Mouse (Mus musculus): ENCODE data around the gene Amhr2. TPM values are rescaled to one million over a fixed set of nuclear protein-coding genes. Genes with fewer than 3 reads are reported as not detected.
A peak's percentile ranks its signal among the peaks of the same experiment; 100 is the strongest.

The Amhr2 gene
- 0.37 TPM in 1 of 2 replicates, not detected in the other for polyA plus RNA-seq (2012; ENCODE audit: insufficient read depth, low replicate concordance)

DNA sequence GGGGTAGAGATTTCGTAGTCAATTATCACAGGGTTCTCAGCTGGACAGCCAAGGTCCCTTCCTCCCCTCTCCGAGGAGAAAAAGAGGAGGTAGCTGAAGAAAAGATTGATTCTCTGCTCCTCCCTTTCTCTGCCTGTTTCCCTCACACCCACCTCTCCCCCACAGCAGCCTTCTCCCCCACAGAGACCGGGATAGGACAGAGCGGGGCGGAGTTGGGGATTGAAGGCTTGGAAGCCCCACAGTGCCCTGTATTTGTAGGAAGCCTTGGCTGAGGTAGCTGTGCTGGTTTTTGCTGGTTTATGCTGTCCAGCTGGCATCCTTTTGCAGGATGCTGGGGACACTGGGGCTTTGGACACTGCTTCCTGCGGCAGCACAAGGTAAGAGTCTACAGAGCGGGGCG is at the start of gene Amhr2:
Gene Amhr2, plus strand, starts transcription at position 222 of the 400 bp plus-strand sequence.
- TF ChIP-seq FLI1 (IDR thresholded peaks at IDR 0.05; ENCODE audit: low read length), result no peak
- TF ChIP-seq GATA1 (IDR thresholded peaks at IDR 0.05; ENCODE audit: borderline replicate concordance, low read length), result no peak
- Histone ChIP-seq H3K4me3 (replicated peaks) (no peak within 1 kb of the TSS), H3K9me3 (no peaks in the 10 kb centered on the region), H3K36me3 (replicated peaks; ENCODE audit: low read length) (no peaks in the 10 kb centered on the region), H3K27me3 (replicated peaks) (peaks cover 16% of the 10 kb centered on the region), H3K4me1 (peaks cover 26% of the 10 kb centered on the region)

DNA sequence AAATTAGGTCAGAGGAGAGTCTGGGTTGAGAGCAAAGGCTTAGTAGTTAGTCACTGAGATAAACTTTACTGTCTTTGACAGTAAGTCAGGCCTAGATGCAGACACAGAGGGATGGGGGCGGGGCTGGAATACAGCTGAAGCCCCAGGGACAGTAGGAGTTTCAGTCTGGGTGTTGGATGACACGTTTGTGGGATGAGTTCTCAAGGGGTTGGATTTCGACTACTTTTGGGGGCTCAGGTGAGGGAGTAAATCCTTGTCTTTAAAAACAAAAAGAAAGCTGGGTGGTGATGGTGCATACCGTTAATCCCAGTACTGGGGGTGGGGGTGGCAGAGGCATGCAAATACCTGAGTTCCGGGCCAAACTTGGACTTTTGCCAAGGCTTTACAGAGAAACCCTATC is 46.5 kb upstream of the Amhr2 start:
- TF ChIP-seq GATA1 (IDR thresholded peaks at IDR 0.05; ENCODE audit: borderline replicate concordance, low read length) (no peak), FLI1 (IDR thresholded peaks at IDR 0.05; ENCODE audit: low read length) (no peak)
- Histone ChIP-seq H3K4me3 (replicated peaks) (peak overlapping the region; percentile 59), H3K4me1 (peaks cover 75% of the 10 kb centered on the region), H3K36me3 (replicated peaks; ENCODE audit: low read length) (no peaks in the 10 kb centered on the region), H3K9me3 (no peaks in the 10 kb centered on the region), H3K27me3 (replicated peaks) (no peaks in the 10 kb centered on the region)

DNA sequence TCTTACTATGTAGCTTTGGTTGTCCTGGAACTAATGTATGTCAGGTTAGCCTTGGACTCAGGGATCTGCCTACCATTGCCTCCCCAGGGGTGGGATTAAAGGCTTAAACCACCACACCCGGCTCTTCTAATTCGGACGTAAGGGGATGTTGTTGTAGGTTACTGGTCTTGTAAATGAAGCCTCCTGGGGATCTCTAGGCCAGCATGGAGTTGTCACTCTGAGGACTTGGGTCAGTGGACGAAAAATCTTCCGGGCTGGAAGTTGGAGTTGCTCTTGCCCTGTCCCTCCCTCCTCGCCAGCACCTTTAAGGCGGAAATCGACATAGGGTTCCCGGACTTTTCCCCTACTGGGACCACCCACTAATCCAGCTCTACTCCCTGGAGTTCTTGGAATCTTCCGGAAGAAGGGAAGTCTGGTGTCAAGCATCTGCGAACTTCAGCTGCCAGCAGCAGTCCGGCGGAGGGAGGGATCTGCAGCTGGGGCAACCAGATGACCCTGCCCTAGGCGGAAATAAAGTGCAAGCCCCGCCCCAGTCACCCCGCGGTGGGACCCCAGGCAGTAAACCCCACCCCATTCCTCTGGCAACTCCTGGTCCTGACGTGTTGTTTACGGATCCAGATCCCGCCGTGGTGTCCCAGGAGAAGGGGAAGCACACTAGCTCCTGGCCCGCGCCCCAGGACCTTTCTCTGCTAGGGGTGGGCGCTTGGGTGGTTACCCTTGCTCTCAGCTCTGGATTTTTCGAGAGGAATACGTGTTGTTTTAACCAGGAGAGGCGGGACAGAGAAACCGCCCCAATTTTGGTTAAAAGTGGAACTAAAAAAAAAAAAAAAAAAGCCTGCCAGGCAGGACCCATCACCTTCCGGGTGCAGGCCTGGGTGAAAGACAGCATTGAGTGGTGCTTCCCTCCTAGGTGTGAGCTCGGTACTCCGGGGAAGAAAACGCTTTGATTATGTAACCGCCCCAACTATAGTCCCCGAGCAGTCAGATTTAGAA is 45.6 kb upstream of the Amhr2 start:
- H3K36me3 ChIP-seq (replicated peaks; ENCODE audit: low read length), result no peaks in the 10 kb centered on the region
- peak overlapping the region; percentile 91 for H3K4me3 ChIP-seq (replicated peaks)
- H3K27me3 ChIP-seq (replicated peaks), result no peaks in the 10 kb centered on the region
- TF ChIP-seq FLI1 (IDR thresholded peaks at IDR 0.05; ENCODE audit: low read length) (no peak), GATA1 (IDR thresholded peaks at IDR 0.05; ENCODE audit: borderline replicate concordance, low read length) (no peak)
- H3K4me1 ChIP-seq, result peaks cover 71% of the 10 kb centered on the region
- no peaks in the 10 kb centered on the region for H3K9me3 ChIP-seq

DNA sequence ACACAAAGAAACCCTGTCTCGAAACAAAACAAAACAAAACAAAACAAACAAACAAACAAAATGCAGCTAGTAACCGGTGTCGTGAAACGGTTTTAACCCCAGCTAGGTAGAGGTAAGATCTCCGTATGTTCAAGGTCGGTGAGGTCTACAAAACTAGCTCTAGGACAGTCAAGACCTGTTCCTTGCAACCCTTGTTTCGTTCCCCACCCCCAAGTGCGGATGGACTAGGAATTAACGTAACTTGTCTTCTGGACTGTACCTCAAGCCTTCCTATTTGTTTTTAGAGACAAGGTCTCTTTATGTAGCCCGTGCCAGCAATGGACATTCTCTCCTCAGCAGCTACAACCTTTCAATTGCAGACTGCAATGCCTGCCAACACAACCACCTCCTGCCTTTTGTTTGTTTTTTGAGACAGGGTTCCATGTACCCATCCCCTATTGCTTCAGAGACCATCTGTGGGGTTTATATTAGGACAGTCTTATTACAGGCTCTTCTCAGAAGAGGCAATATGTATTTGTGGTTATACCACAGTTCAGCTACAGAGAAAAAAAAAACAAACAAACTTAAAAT is 44.6 kb upstream of the Amhr2 start:
- H3K27me3 ChIP-seq (replicated peaks), result no peaks in the 10 kb centered on the region
- H3K36me3 ChIP-seq (replicated peaks; ENCODE audit: low read length), result no peaks in the 10 kb centered on the region
- TF ChIP-seq FLI1 (IDR thresholded peaks at IDR 0.05; ENCODE audit: low read length) (no peak), GATA1 (IDR thresholded peaks at IDR 0.05; ENCODE audit: borderline replicate concordance, low read length) (no peak)
- H3K4me3 ChIP-seq (replicated peaks), result peak overlapping the region; percentile 78
- peaks cover 64% of the 10 kb centered on the region for H3K4me1 ChIP-seq
- no peaks in the 10 kb centered on the region for H3K9me3 ChIP-seq

DNA sequence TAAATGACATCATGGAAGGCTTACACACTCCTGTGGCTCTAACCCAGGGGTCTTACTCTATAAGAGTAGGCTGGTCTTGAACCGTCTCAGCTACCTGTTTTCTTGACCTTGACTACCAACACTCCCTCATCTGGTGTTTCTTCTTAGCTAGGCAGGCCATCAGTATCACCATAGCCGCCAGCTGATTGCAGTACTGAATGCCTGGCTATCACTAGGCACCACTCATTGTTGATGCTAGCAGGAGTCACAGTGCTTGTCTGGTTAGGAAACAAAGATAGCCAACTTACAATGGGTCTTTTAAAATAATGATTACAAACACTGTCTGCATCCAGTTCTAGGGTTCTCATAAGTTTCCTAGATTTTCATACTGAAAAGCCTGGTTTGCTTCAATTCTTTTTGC is 43.9 kb upstream of the Amhr2 start:
- H3K4me1 ChIP-seq, result peaks cover 57% of the 10 kb centered on the region
- H3K9me3 ChIP-seq, result no peaks in the 10 kb centered on the region
- H3K36me3 ChIP-seq (replicated peaks; ENCODE audit: low read length), result no peaks in the 10 kb centered on the region
- peak overlapping the region; percentile 44 for H3K4me3 ChIP-seq (replicated peaks)
- H3K27me3 ChIP-seq (replicated peaks), result no peaks in the 10 kb centered on the region
- TF ChIP-seq FLI1 (IDR thresholded peaks at IDR 0.05; ENCODE audit: low read length), result no peak
- no peak for TF ChIP-seq GATA1 (IDR thresholded peaks at IDR 0.05; ENCODE audit: borderline replicate concordance, low read length)

DNA sequence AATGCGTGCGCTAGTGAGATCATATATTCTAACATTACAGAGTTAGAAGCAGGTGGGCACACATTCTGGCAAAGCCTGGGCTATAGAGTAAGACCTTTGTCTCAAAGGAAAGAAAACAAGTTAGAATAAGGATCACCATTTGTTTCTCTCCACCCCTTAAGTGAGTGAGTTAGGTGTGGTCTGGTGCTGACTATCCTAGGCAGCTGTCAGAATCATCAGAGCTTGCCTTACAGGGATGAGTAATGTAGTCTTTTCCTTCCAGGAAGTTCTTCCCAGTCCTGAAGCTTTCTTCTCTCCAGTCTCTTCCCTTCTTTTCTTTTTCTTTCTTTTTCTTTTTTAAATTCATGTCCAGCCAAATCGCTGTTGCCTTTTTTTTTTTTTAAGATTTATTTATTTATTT is 43.0 kb upstream of the Amhr2 start:
- Histone ChIP-seq H3K4me1 (peaks cover 56% of the 10 kb centered on the region), H3K9me3 (no peaks in the 10 kb centered on the region), H3K36me3 (replicated peaks; ENCODE audit: low read length) (peaks cover 2% of the 10 kb centered on the region), H3K27me3 (replicated peaks) (no peaks in the 10 kb centered on the region), H3K4me3 (replicated peaks) (no peak overlapping the region)
- TF ChIP-seq FLI1 (IDR thresholded peaks at IDR 0.05; ENCODE audit: low read length) (no peak), GATA1 (IDR thresholded peaks at IDR 0.05; ENCODE audit: borderline replicate concordance, low read length) (no peak)

DNA sequence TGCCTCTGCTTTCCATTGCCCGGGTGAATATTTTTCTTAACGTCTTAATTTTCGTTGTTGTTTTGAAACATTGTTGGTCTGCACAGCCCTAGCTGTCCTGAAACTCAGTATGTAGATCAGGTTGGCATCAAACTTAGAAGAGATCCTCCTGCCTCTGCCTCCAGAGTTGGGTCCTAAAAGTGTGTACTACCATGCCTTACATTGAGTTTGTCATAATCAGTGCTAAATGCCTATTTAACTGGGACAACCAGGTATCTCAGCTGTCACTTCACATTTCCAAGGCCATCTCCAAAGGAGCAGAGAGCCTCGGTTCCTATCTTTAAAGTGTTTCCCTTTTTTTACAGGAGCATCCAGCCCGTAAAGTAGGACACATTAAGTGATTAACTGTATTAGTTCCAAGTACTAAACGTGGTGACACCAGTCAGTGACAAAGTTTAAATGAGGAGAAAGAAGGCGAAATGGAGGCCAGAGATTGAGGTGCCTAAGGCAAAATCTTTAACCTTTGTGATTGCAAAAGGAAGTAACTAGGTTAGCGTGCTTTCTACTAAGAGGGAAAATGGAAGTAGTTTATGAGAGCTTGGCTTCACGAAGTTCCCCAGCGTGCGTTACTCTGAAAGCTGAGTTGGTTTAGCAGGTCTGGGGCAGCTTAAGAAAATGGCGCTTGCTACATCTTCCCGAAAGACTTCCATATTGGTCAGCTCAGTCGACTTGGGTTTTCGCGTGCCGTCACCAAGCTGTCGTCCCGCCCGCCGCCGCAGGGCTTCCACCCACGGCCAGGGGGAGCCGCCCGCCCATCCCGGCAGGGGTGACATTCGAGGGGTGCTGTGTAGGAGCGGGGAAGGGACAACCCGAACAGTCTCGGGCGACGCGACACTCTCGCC is 40.3 kb upstream of the Amhr2 start:
- no peak for TF ChIP-seq FLI1 (IDR thresholded peaks at IDR 0.05; ENCODE audit: low read length)
- no peak for TF ChIP-seq GATA1 (IDR thresholded peaks at IDR 0.05; ENCODE audit: borderline replicate concordance, low read length)
- peaks cover 64% of the 10 kb centered on the region for H3K4me1 ChIP-seq
- no peaks in the 10 kb centered on the region for H3K9me3 ChIP-seq
- peaks cover 28% of the 10 kb centered on the region for H3K36me3 ChIP-seq (replicated peaks; ENCODE audit: low read length)
- H3K27me3 ChIP-seq (replicated peaks), result no peaks in the 10 kb centered on the region
- H3K4me3 ChIP-seq (replicated peaks), result peak overlapping the region; percentile 96

DNA sequence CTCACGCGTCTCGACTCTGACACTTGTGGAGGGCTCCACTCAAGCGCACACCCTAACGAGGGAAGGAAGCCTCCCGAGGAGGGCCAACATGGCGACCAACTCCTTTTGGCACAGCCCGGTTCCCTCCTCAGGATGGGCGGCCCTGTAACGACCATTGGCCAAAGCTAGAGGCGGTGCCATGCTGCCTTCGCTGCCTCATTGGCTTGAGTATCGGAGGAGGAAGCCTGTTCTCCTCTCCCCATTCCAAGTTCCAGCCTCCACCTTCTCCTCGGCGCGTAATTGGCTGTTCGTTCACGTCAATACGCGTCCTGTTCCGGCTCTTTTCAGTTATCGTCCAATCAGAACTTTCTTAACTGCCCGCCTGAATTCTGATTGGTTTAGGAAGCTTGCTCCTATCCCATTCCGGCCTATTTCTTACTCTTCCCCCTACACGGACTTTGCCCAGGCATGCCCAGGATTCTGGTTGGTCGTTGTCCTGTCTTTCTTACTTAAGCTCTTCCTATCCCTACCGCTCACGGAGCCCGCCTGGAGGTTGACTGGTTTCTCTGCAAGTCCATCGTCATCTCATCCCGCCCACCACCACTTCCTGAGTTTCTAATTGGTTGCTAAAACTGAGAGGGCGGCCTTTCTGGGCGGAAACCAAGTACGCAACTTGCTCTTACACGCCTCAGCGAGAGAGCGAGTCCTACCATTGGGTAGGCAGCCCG is 39.5 kb upstream of the Amhr2 start, which contains the start of gene Sp1:
Gene Sp1, plus strand, starts transcription at position 655 of the 707 bp plus-strand sequence.
- Histone ChIP-seq H3K36me3 (replicated peaks; ENCODE audit: low read length) (peaks cover 36% of the 10 kb centered on the region), H3K4me3 (replicated peaks) (peak within 1 kb of the TSS; percentile 96), H3K9me3 (no peaks in the 10 kb centered on the region), H3K27me3 (replicated peaks) (no peaks in the 10 kb centered on the region), H3K4me1 (peaks cover 64% of the 10 kb centered on the region)
- TF ChIP-seq GATA1 (IDR thresholded peaks at IDR 0.05; ENCODE audit: borderline replicate concordance, low read length) (no peak), FLI1 (IDR thresholded peaks at IDR 0.05; ENCODE audit: low read length) (no peak)

All from megakaryocyte, embryonic 14.5 days (primary cell).